22 mouse cellular contexts compared by ENCODE assay signal in genomic region chr1:194768799-194769198, GRCm38 (mm10).
DNase-seq lines count a peak whose midpoint lies in the region; ATAC-seq and TF ChIP-seq lines count a peak whose summit lies in the region.
"Had no signal": no experiment of that assay in that cellular context is flagged by ENCODE, and none has a peak within 500 bp of the region (broad histone marks: within the 10 kb centered on the region; RNA-seq: fewer than 3 reads in every experiment).

No protein-coding gene starts in this region.

- no peak for TF ChIP-seq CTCF in liver, adult 2 months (IDR thresholded peaks at IDR 0.05; ENCODE audit: low read depth, low read length)
- TF ChIP-seq CTCF in liver, postnatal 0 days (IDR thresholded peaks at IDR 0.05; ENCODE audit: low read depth) = no peak

- no peaks in the 10 kb centered on the region for H3K27me3 ChIP-seq in liver, adult 2 months (ENCODE audit: control insufficient read depth, insufficient read depth, low read length)
- no peaks in the 10 kb centered on the region for H3K27me3 ChIP-seq in liver, embryonic 11.5 days (replicated peaks; ENCODE audit: control insufficient read depth, insufficient read depth, low read length)
- no peaks in the 10 kb centered on the region for H3K27me3 ChIP-seq in liver, embryonic 16.5 days (ENCODE audit: control insufficient read depth, insufficient read depth, low read depth, low read length)
- no peaks in the 10 kb centered on the region for H3K27me3 ChIP-seq in liver, postnatal 0 days (ENCODE audit: insufficient read depth, low read length)
- H3K27me3 ChIP-seq: embryonic facial prominence, embryonic 13.5 days; embryonic facial prominence, embryonic 15.5 days; forebrain, embryonic 12.5 days had no signal

- no peak for ATAC-seq in liver, embryonic 11.5 days (replicated peaks; ENCODE audit: low FRiP score)
- ATAC-seq in liver, embryonic 16.5 days (ENCODE audit: low read depth) = peak; percentile 70
- ATAC-seq in liver, postnatal 0 days = peak; percentile 91
- ATAC-seq: forebrain, embryonic 14.5 days had no signal

- no peak overlapping the region for H3K4me2 ChIP-seq in liver, embryonic 11.5 days
- H3K4me2 ChIP-seq in liver, embryonic 16.5 days (ENCODE audit: low read depth, low read length) = no peak overlapping the region
- no peak overlapping the region for H3K4me2 ChIP-seq in liver, postnatal 0 days (ENCODE audit: low read depth, low read length)
- H3K4me2 ChIP-seq: embryonic facial prominence, embryonic 13.5 days; embryonic facial prominence, embryonic 15.5 days; forebrain, embryonic 12.5 days had no signal

- no peaks in the 10 kb centered on the region for H3K4me1 ChIP-seq in liver, adult 2 months (ENCODE audit: control insufficient read depth, insufficient read depth, low read length)
- peaks cover 6% of the 10 kb centered on the region; the same call in 1 of the 2 replicates for H3K4me1 ChIP-seq in liver, embryonic 11.5 days (replicated peaks; ENCODE audit: control insufficient read depth, insufficient read depth, low read length)
- peaks cover 5% of the 10 kb centered on the region for H3K4me1 ChIP-seq in liver, embryonic 16.5 days (ENCODE audit: control insufficient read depth, low read depth, low read length)
- peaks cover under 1% of the 10 kb centered on the region; the same call in 1 of the 2 replicates for H3K4me1 ChIP-seq in liver, postnatal 0 days (ENCODE audit: insufficient read depth)
- H3K4me1 ChIP-seq: forebrain, embryonic 12.5 days had no signal

- no peaks in the 10 kb centered on the region for H3K9me3 ChIP-seq in liver, embryonic 11.5 days (ENCODE audit: control insufficient read depth, low read length)
- no peaks in the 10 kb centered on the region for H3K9me3 ChIP-seq in liver, embryonic 16.5 days (replicated peaks; ENCODE audit: control insufficient read depth, low read length)
- no peaks in the 10 kb centered on the region for H3K9me3 ChIP-seq in liver, postnatal 0 days (ENCODE audit: low read length)
- H3K9me3 ChIP-seq: embryonic facial prominence, embryonic 13.5 days; embryonic facial prominence, embryonic 15.5 days; forebrain, embryonic 10.5 days; forebrain, embryonic 12.5 days had no signal

- no peak for TF ChIP-seq POLR2A in liver, adult 2 months (IDR thresholded peaks at IDR 0.05; ENCODE audit: extremely low read depth, insufficient read depth, low read length)

- H3K36me3 ChIP-seq in liver, adult 2 months (ENCODE audit: control insufficient read depth, insufficient read depth, low read length) = peaks cover 22% of the 10 kb centered on the region
- H3K36me3 ChIP-seq in liver, embryonic 11.5 days (ENCODE audit: control insufficient read depth, insufficient read depth, low read length) = no peaks in the 10 kb centered on the region
- no peaks in the 10 kb centered on the region for H3K36me3 ChIP-seq in liver, embryonic 16.5 days (ENCODE audit: control insufficient read depth, insufficient read depth)
- H3K36me3 ChIP-seq in liver, postnatal 0 days (replicated peaks; ENCODE audit: insufficient read depth, low read length) = peaks cover 4% of the 10 kb centered on the region; the same call in 1 of the 2 replicates

- no peak overlapping the region for H3K9ac ChIP-seq in liver, adult 2 months (ENCODE audit: low read depth, low read length)
- H3K9ac ChIP-seq in liver, embryonic 11.5 days (ENCODE audit: low read depth, low read length) = no peak overlapping the region
- no peak overlapping the region for H3K9ac ChIP-seq in liver, embryonic 16.5 days (ENCODE audit: low read depth, low read length)
- no peak overlapping the region for H3K9ac ChIP-seq in liver, postnatal 0 days (replicated peaks)
- H3K9ac ChIP-seq: embryonic facial prominence, embryonic 13.5 days; embryonic facial prominence, embryonic 15.5 days; forebrain, embryonic 12.5 days had no signal

- no peak for TF ChIP-seq EP300 in liver, postnatal 0 days (IDR thresholded peaks at IDR 0.05; ENCODE audit: low read depth)

- peak; percentile 28 for DNase-seq in liver, adult 2 months (ENCODE audit: extremely low read depth, low read depth, low spot score)
- no peak for DNase-seq in liver, embryonic 11.5 days (ENCODE audit: low spot score)
- no peak for DNase-seq in liver
- DNase-seq in liver, postnatal 0 days = no peak
- no peak for DNase-seq in spleen, postnatal 4 days (ENCODE audit: low spot score in 2 of 2)
- DNase-seq: adrenal gland, adult 2 months; adrenal gland, postnatal 10 days; adrenal gland, postnatal 25 days; cerebellum, adult 11 months; cerebellum, adult 18-20 months; cerebellum, adult 8-10 months; cerebellum, adult 9-11 months; cerebellum, postnatal 14 days; cerebellum, postnatal 36 days; embryo, embryonic 11 days had no signal

- no peaks in the 10 kb centered on the region for H3K79me2 ChIP-seq in liver, adult 2 months (ENCODE audit: control insufficient read depth, insufficient read depth, low read length)

- H3K27ac ChIP-seq in liver, adult 2 months (replicated peaks; ENCODE audit: insufficient read depth, low read depth, low read length) = no peak overlapping the region
- no peak overlapping the region for H3K27ac ChIP-seq in liver, embryonic 11.5 days (ENCODE audit: low read depth, low read length)
- H3K27ac ChIP-seq in liver, embryonic 16.5 days (ENCODE audit: low read length) = peak overlapping the region; percentile 48
- H3K27ac ChIP-seq in liver, postnatal 0 days (ENCODE audit: low read depth) = peak overlapping the region; percentile 68
- H3K27ac ChIP-seq: embryonic facial prominence, embryonic 13.5 days; embryonic facial prominence, embryonic 15.5 days; forebrain, embryonic 10.5 days; forebrain, embryonic 12.5 days had no signal

- WGBS in liver, adult 2 months = 34% methylated on average over 1 of the region's 1 CpGs
- 72% methylated on average over 1 of the region's 1 CpGs for WGBS in liver, embryonic 11.5 days
- 51% methylated on average over 1 of the region's 1 CpGs for WGBS in liver, embryonic 16.5 days (ENCODE audit: insufficient replicate concordance)
- 59% methylated on average over 1 of the region's 1 CpGs for WGBS in liver, postnatal 0 days (ENCODE audit: insufficient replicate concordance)

- no peak overlapping the region for H3K4me3 ChIP-seq in liver, adult 2 months (ENCODE audit: insufficient read depth, low read depth, low read length)
- no peak overlapping the region for H3K4me3 ChIP-seq in liver, embryonic 11.5 days (ENCODE audit: low read depth, low read length)
- H3K4me3 ChIP-seq in liver, embryonic 16.5 days (ENCODE audit: low read depth, low read length) = no peak overlapping the region
- H3K4me3 ChIP-seq in liver, postnatal 0 days (ENCODE audit: low read depth, low read length) = no peak overlapping the region
- H3K4me3 ChIP-seq: embryonic facial prominence, embryonic 13.5 days; embryonic facial prominence, embryonic 15.5 days; erythroblast, embryonic 14.5 days; forebrain, embryonic 10.5 days; forebrain, embryonic 12.5 days had no signal

Comparison
In these comparisons a context has a peak if more than half of its experiments do, and no peak if none do; other contexts are left out.
1. H3K27ac ChIP-seq: peak in liver, embryonic 16.5 days (single experiment) and liver, postnatal 0 days (single experiment); none in liver, adult 2 months (single experiment) and liver, embryonic 11.5 days (single experiment).